Mouse (Mus musculus) forebrain, embryonic 10.5 days (tissue): ENCODE results near the gene Sp8. TPM values are rescaled to one million over a fixed set of nuclear protein-coding genes. Genes with fewer than 3 reads are reported as not detected.
A peak's percentile ranks its signal among the peaks of the same experiment; 100 is the strongest.

Source experiments
- DNase-seq: peaks from one replicate; pipeline ENCODE4 v3.0.0-alpha.2; 2017; ENCODE audit warnings: low spot score; ENCODE audit errors: extremely low spot score
- H3K27ac ChIP-seq: fragments of 300-500 bp; sonication (generic); 2 replicates; pipeline ENCODE4 v1.5.1; 2016; ENCODE audit warnings: mild to moderate bottlenecking
- H3K27me3 ChIP-seq: fragments of 300-500 bp; sonication (generic); 2 replicates; pipeline ENCODE4 v1.6.1; 2016; ENCODE audit warnings: mild to moderate bottlenecking; ENCODE audit not compliant: poor library complexity, severe bottlenecking
- H3K36me3 ChIP-seq: fragments of 300-500 bp; sonication (generic); replicated peaks from 2 replicates; pipeline ENCODE4 v1.6.1; 2016; ENCODE audit warnings: mild to moderate bottlenecking, moderate library complexity
- H3K4me1 ChIP-seq: fragments of 300-500 bp; sonication (generic); 2 replicates; pipeline ENCODE4 v1.6.1; 2016
- H3K4me3 ChIP-seq: fragments of 300-500 bp; sonication (generic); 2 replicates; pipeline ENCODE4 v1.5.1; 2016; ENCODE audit warnings: mild to moderate bottlenecking, moderate library complexity
- H3K9me3 ChIP-seq: fragments of 300-500 bp; sonication (generic); 2 replicates; pipeline ENCODE4 v1.6.1; 2016; ENCODE audit warnings: mild to moderate bottlenecking, moderate library complexity
- WGBS: fragments of 180-500 bp; shearing (Covaris S2); methylation state at CpG from one replicate; pipeline ENCODE4 v1.1.7; 2016; 5-methylcytosine and 5-hydroxymethylcytosine counted together
- polyA plus RNA-seq: library from polyadenylated mRNA; unstranded; fragments of >200 nt; fragmentation: Nextera tagmentation; extraction: Ambion mirVana; gene quantifications from 2 replicates; pipeline ENCODE4 v1.2.1, GENCODE M21; 2016

Gene Sp8
- polyA plus RNA-seq, result 17.5 and 20.9 TPM in 2 replicates

DNA sequence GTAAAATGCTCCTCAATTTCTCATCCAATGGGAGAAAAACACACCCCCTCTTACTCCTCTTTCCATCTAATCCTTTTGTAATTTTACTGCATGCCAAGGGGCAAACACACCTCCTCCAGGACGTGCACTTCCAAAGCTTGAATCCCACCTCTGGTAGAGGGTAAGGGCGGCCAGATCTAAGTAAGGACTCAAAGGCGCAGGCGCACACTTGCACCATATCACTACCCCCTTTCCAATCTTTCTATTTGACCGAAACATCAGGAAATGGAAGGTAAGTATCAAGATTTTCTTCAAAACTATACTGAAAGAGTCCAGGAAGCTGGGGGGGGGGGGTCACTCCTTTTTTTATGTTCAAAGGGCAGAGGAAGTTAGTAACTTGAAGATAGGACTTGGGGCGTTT, at the start of gene Sp8:
Gene Sp8 (plus strand): TSS at position 109 of the 400 bp plus-strand sequence.
- H3K4me1 ChIP-seq, result peaks cover 88% of the 10 kb centered on the region
- peak; percentile 37 for DNase-seq
- peaks cover 19% of the 10 kb centered on the region for H3K36me3 ChIP-seq
- WGBS, result under 1% methylated on average over 6 of the region's 6 CpGs
- H3K4me3 ChIP-seq, result peak within 1 kb of the TSS; percentile 66
- H3K27me3 ChIP-seq, result peaks cover 98% of the 10 kb centered on the region
- H3K9me3 ChIP-seq, result no peaks in the 10 kb centered on the region
- H3K27ac ChIP-seq, result peak within 1 kb of the TSS; percentile 95

DNA sequence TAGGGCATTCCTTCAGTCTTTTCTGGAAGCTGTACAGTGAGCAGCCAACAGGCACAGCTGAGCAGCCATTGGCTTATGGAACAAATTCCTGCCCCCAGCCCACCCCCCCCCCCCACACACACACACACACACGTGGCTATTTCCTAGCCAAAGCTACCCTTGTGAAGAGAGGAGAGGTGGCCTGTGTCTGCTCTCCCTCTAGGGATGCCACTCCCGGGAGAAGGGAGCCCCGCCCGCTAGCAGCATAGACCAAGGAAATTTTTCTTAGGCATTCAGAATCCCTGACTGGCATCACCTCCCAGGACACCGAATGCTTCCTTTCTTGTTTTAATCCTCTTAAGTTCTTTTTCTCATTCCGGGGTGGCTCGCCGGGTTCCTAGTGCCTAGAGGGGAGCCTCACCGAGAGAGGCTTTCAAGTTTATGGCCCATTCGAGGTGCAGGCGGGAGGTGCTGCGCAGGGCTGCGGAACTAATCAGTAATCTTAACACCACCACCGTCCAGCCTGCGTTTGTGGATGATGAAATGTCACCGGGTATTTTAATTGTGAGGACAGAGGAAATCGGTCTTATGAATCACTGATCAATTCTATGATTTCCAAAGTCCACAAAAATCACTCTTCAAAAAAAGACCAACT, 34.7 kb upstream of the Sp8 start:
- Histone ChIP-seq H3K9me3 (no peaks in the 10 kb centered on the region), H3K27ac (peak overlapping the region; percentile 63; the same call in 1 of the 2 replicates), H3K27me3 (peaks cover 58% of the 10 kb centered on the region), H3K4me1 (peaks cover 15% of the 10 kb centered on the region), H3K4me3 (peak overlapping the region; percentile 38), H3K36me3 (no peaks in the 10 kb centered on the region)
- DNase-seq, result peak; percentile 54
- under 1% methylated on average over 17 of the region's 17 CpGs for WGBS

DNA sequence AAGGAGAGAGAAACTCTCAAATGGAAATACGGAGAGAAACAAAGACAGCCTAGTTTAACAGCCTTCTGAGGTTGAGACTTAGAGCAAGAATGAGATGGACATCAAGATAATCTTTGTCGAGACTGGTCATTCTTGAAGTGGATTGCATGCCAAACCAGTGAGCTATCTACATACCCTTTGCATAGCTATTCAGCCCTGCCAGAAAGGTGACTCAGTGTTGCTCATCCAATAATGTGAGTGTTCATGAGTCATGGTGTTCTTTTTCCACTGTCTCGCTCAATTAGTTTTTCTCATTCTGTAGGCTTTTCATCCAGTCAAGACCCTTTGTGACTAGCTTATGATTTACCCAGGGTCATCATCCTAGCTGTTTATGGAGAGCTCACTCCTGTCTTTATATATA, 31.6 kb upstream of the Sp8 start:
- peaks cover 15% of the 10 kb centered on the region for H3K4me1 ChIP-seq
- H3K9me3 ChIP-seq, result no peaks in the 10 kb centered on the region
- WGBS, result 88% methylated on average over 3 of the region's 3 CpGs
- no peak overlapping the region for H3K27ac ChIP-seq
- H3K4me3 ChIP-seq, result no peak overlapping the region
- DNase-seq, result no peak
- no peaks in the 10 kb centered on the region for H3K36me3 ChIP-seq
- H3K27me3 ChIP-seq, result peaks cover 38% of the 10 kb centered on the region

DNA sequence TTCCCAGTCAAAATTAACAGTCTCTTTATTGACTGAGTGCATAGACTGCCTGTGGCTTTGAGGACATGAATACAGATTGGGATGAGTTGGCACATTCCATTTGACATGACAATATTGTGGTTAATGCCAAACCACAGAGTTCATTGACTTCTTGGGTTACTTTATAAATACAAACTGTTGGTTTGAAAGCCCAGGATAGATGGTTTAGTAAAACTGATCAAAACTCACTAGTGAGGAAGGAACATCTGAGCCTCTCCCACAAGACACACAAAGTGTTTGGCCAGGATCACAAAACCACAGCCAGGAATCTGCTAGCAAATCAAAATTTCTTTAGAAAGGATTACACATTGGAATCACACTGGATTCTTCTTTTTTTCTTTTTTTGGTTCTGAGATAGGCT, 30.0 kb upstream of the Sp8 start:
- peaks cover 13% of the 10 kb centered on the region for H3K4me1 ChIP-seq
- H3K4me3 ChIP-seq, result no peak overlapping the region
- H3K36me3 ChIP-seq, result no peaks in the 10 kb centered on the region
- H3K27me3 ChIP-seq, result peaks cover 30% of the 10 kb centered on the region
- no peak for DNase-seq
- no peaks in the 10 kb centered on the region for H3K9me3 ChIP-seq
- H3K27ac ChIP-seq, result no peak overlapping the region

DNA sequence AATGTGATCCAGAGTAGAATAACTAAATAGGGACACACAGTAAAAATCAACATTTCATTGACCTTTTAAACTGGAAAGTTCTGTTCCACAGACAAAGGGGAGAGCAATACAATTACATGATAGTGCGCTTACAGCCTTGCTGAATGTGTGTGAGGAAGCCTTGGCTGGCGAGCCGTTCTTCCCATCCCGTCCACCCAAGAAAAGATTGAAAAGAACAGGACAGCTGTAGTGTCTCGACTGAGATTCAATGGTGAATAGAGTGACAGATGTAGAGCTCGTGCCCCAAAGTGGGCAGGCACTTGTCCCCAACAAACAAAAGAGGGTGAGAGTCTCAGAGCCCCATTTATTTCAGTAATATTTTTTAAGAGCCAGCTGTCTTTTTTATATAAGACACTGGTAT, 16.2 kb upstream of the Sp8 start:
- Histone ChIP-seq H3K36me3 (no peaks in the 10 kb centered on the region), H3K9me3 (no peaks in the 10 kb centered on the region), H3K4me3 (no peak overlapping the region), H3K4me1 (peaks cover 7% of the 10 kb centered on the region), H3K27ac (no peak overlapping the region), H3K27me3 (peaks cover 30% of the 10 kb centered on the region)
- no peak for DNase-seq
- WGBS, result 80% methylated on average over 6 of the region's 6 CpGs

DNA sequence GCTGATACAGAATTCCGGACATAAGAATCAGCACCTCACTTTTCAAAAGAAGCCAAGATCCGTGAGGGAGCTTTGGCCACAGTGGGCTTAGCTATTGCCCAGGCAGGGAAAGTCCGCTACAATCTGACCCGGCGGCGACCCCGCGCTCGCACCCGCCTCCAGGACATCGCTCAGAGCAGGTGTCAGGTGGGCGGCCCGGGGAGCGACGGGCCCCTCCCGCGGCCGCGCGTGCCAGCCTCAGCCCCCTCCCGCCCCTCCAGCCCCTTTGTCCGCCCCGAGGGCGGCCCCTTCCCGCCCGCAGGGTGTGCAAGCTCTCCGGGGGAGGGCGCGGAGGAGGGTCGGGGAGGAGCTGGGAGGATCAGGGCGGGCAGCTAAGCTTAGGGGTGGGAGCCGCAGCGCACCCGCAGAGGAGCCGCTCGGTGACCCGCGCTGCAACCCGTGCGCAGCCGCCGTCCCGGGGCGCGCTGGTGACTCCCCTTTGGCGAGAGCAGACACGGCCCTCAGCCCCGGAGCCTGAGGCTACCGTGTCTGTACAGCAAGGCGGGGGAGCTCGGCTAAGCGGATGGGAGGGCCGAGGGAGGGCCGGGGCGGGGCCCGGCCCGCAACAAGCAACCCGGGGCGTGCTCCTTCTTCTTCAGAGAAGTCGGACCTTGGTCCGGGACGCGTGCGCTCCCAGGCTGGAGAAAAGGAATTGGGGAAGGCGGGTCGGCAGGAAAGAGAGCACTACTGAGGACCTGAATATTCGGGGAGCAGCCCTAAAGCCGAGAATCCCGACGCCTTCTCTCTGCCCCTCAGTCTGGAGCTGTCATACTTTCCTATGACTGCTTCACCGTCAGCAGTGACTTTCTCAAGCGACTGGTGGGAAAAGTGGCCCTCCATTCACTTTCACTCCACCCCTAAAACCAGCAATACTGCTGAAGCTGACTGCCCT, 9.5 kb upstream of the Sp8 start:
- WGBS, result under 1% methylated on average over 72 of the region's 72 CpGs
- H3K36me3 ChIP-seq, result no peaks in the 10 kb centered on the region
- H3K27me3 ChIP-seq, result peaks cover 90% of the 10 kb centered on the region
- peak; percentile 68 for DNase-seq
- H3K4me3 ChIP-seq, result peak overlapping the region; percentile 69
- no peaks in the 10 kb centered on the region for H3K9me3 ChIP-seq
- peak overlapping the region; percentile 86 for H3K27ac ChIP-seq
- peaks cover 70% of the 10 kb centered on the region for H3K4me1 ChIP-seq

DNA sequence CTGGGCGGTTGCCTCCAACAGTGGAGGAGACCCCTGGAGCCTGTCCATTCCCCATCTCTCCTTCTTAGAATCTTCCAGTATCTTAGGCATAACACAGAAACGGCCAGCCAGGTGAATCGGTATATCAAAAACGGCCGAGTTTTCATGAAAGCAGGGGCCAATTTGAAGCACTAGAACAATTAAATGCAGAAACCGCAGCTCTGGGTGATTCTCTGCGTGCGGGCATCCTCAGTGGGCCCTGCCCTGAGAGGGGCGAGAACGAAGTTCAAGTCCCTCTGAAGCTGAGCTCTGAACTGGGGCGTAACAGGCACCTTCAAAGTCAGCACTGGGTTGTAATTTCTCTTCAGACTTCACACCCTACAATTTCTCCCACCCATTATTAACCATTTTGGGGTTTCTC, 8.8 kb upstream of the Sp8 start:
- Histone ChIP-seq H3K27me3 (peaks cover 90% of the 10 kb centered on the region), H3K36me3 (no peaks in the 10 kb centered on the region), H3K27ac (peak overlapping the region; percentile 86), H3K4me3 (peak overlapping the region; percentile 69), H3K4me1 (peaks cover 77% of the 10 kb centered on the region), H3K9me3 (no peaks in the 10 kb centered on the region)
- WGBS, result 2% methylated on average over 11 of the region's 11 CpGs
- no peak for DNase-seq

DNA sequence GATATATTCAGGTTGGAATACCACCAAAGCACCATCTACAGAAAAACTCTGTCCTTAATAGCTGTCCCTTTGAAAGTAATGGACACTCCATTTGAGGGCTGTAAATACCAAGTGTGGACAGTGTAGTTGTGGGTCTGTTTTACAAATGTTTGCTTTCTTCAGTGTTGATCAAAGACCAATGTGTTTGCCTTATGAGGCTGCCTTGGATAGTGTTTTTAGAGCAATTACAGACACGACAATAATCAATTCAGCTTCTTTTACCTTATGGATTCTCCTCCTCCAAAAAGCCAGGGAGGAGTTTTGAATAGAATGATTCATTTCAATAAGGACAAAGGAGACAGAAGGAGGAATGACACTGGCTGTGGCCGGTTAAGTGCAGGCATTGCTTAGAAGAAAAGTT, 7.9 kb upstream of the Sp8 start:
- Histone ChIP-seq H3K9me3 (no peaks in the 10 kb centered on the region), H3K27me3 (peaks cover 94% of the 10 kb centered on the region), H3K4me1 (peaks cover 86% of the 10 kb centered on the region), H3K36me3 (no peaks in the 10 kb centered on the region), H3K27ac (no peak overlapping the region), H3K4me3 (no peak overlapping the region)
- no peak for DNase-seq
- WGBS, result 1% methylated on average over 2 of the region's 2 CpGs

DNA sequence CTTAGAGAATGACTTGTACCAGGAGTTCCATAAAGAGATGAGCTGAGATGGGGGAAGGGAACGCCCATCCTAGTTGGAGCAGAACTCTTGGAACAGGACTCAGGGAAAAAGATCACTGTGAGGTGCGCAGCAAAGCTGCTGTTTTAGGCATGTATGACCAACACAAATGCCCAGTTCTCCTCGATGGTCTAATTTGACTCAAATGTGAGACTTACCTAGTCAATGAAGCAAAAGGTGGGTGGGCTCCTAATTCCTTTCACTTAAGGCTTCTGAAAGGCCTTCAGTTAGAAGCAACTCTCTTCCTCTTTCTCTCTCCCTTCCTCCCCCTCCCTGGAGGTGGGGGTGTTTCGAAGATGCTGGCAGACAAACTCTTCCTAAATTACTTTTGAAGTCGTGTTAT, 6.7 kb upstream of the Sp8 start:
- Histone ChIP-seq H3K27me3 (peaks cover 100% of the 10 kb centered on the region), H3K36me3 (no peaks in the 10 kb centered on the region), H3K4me3 (no peak overlapping the region), H3K27ac (0 out of 2 replicates have a peak overlapping the region, but pooled peaks have one; percentile 88), H3K4me1 (peaks cover 95% of the 10 kb centered on the region), H3K9me3 (no peaks in the 10 kb centered on the region)
- DNase-seq, result no peak
- WGBS, result 4% methylated on average over 5 of the region's 5 CpGs

DNA sequence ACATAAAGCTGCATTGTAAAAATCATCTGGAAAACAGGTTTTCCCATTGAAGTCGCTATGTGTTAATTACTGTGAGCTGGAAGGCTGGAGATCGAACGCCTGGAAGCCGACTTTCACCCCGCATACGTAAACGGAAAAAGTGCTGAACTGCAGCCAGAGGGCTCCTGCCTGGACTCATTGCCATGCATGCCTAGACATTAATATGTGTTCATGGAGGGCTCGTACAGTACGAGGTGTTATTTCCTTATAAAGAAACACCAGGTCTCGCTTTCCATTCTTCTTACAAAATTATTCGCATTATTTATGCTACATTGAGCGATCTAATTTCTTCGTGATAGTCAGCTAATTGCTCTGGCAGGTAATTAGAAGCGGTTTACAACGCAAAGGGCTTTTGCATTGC, 5.8 kb upstream of the Sp8 start:
- peaks cover 100% of the 10 kb centered on the region for H3K27me3 ChIP-seq
- DNase-seq, result peak; percentile 46
- no peaks in the 10 kb centered on the region for H3K9me3 ChIP-seq
- peak overlapping the region; percentile 88 for H3K27ac ChIP-seq
- H3K36me3 ChIP-seq, result no peaks in the 10 kb centered on the region
- peaks cover 95% of the 10 kb centered on the region for H3K4me1 ChIP-seq
- under 1% methylated on average over 15 of the region's 15 CpGs for WGBS
- H3K4me3 ChIP-seq, result peak overlapping the region; percentile 39

DNA sequence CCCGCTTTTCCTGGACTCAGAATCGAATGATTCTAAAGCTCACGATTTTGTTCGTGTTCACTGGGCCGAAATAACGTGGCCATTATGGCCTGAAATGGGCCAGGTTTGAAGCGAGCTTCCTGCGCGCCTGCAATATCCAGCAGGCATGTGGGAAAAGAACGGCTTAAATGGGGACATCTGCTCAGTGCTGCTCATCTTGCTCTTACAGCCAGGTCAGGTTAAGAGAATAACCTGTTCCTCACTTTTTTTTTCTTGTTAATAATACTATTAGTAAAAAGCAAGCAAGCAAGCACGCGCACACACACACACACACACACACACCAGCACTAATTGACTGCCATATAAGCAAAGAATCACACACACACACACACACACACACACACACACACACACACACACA, 5.3 kb upstream of the Sp8 start:
- Histone ChIP-seq H3K9me3 (no peaks in the 10 kb centered on the region), H3K36me3 (no peaks in the 10 kb centered on the region), H3K4me1 (peaks cover 100% of the 10 kb centered on the region), H3K27ac (peak overlapping the region; percentile 88), H3K4me3 (peak overlapping the region; percentile 39), H3K27me3 (peaks cover 100% of the 10 kb centered on the region)
- 0% methylated on average over 12 of the region's 12 CpGs for WGBS
- peak; percentile 79 for DNase-seq

DNA sequence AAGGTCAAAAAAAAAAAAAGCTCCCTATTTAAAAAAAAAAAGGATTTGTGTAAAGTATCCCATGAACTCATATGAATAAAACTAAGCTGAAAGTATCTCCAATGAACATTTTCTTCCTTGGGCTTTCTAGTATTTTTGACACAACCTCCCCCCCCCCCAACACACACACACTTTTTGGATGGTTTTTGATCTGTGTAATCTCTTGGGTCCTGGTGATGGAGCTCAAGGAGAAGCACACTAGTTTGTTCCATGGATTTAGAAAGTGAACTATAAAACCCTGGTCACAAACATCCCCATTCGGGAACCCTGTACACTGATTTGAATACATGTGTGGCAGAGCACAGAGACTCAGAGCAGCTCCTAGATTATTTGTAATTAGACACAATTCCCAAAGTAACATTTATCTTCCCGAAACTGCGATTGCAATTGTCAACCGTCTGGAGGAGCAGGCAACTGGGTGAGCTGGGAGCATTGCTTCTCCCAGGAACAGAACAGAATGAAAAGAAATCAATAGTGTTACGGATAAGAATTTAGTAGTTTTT, 4.7 kb upstream of the Sp8 start:
- WGBS, result 3% methylated on average over 5 of the region's 5 CpGs
- Histone ChIP-seq H3K27me3 (peaks cover 100% of the 10 kb centered on the region), H3K4me1 (peaks cover 100% of the 10 kb centered on the region), H3K4me3 (no peak overlapping the region), H3K36me3 (no peaks in the 10 kb centered on the region), H3K9me3 (no peaks in the 10 kb centered on the region), H3K27ac (peak overlapping the region; percentile 88)
- peak; percentile 23 for DNase-seq
